Mouse (Mus musculus) liver, embryonic 12.5 days (tissue): ENCODE measurements around the gene Vgll4. TPM values are rescaled to one million over a fixed set of nuclear protein-coding genes. Genes with fewer than 3 reads are reported as not detected.
A peak's percentile ranks its signal among the peaks of the same experiment; 100 is the strongest.
"Not testable (repeated sequence)": the region's sequence is repeated elsewhere in the genome, so short reads cannot be mapped to it uniquely, and the experiment has no call there.

Experiments used
- ATAC-seq: fragments of 200-750 bp; cut with Nextera tagmentation; 2 replicates; pipeline ENCODE4 v1.8.0; 2017; ENCODE audit warnings: moderate number of reproducible peaks, mild to moderate bottlenecking, moderate library complexity
- H3K27ac ChIP-seq: fragments of 300-500 bp; sonication (generic); 2 replicates; pipeline ENCODE4 v1.5.1; 2016; ENCODE audit warnings: mild to moderate bottlenecking
- H3K27me3 ChIP-seq: fragments of 300-500 bp; sonication (generic); replicated peaks from 2 replicates; pipeline ENCODE4 v1.6.1; 2016; ENCODE audit warnings: mild to moderate bottlenecking, moderate library complexity
- H3K36me3 ChIP-seq: fragments of 300-500 bp; sonication (generic); 2 replicates; pipeline ENCODE4 v1.6.1; 2016; ENCODE audit warnings: mild to moderate bottlenecking, moderate library complexity
- H3K4me1 ChIP-seq: fragments of 300-500 bp; sonication (generic); 2 replicates; pipeline ENCODE4 v1.6.1; 2016
- H3K4me2 ChIP-seq: fragments of 300-500 bp; sonication (generic); 2 replicates; pipeline ENCODE4 v1.6.1; 2016; ENCODE audit warnings: mild to moderate bottlenecking, moderate library complexity
- H3K4me3 ChIP-seq: fragments of 300-500 bp; sonication (generic); 2 replicates; pipeline ENCODE4 v1.5.1; 2016; ENCODE audit warnings: mild to moderate bottlenecking, moderate library complexity
- H3K9ac ChIP-seq: fragments of 300-500 bp; sonication (generic); 2 replicates; pipeline ENCODE4 v1.6.1; 2016; ENCODE audit warnings: mild to moderate bottlenecking, moderate library complexity
- H3K9me3 ChIP-seq: fragments of 300-500 bp; sonication (generic); replicated peaks from 2 replicates; pipeline ENCODE4 v1.6.1; 2016; ENCODE audit warnings: mild to moderate bottlenecking, moderate library complexity
- WGBS: fragments of 180-500 bp; shearing (Covaris S2); methylation state at CpG from one replicate; pipeline ENCODE4 v1.1.7; 2016; ENCODE audit not compliant: insufficient replicate concordance; 5-methylcytosine and 5-hydroxymethylcytosine counted together
- polyA plus RNA-seq: library from polyadenylated mRNA; unstranded; fragments of >200 nt; fragmentation: Nextera tagmentation; extraction: Ambion mirVana; gene quantifications from 2 replicates; pipeline ENCODE4 v1.2.1, GENCODE M21; 2016

Gene Vgll4
- polyA plus RNA-seq, 1 experiment from 2014 or later = 19.3 TPM

DNA sequence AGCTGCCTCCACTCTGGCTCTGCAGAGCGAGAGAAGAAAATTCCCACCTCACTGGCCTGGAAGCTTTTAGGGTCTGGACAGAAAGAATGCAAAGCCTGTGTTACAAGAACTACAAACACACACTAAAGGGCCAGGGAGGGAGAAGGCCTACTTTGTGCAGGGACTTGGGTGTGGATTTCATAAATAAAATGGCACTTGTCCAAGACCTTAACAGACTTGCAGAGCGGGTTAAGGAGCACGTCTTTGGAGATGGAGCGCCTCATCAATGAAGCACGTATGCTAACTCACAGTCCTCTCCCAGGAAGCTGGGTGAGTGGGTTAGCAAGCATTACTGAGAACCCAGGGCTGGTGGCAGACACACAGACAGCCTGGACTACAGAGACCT is 37.7 kb downstream of the Vgll4 start:
- Histone ChIP-seq H3K27ac (no peak overlapping the region), H3K4me2 (no peak overlapping the region), H3K9me3 (0 out of 2 replicates have a peak, but pooled peaks cover 4% of the 10 kb centered on the region), H3K4me1 (peaks cover 4% of the 10 kb centered on the region; the same call in 1 of the 2 replicates), H3K4me3 (no peak overlapping the region), H3K27me3 (peaks cover 12% of the 10 kb centered on the region), H3K9ac (no peak overlapping the region), H3K36me3 (no peaks in the 10 kb centered on the region)
- no peak for ATAC-seq
- 81% methylated on average over 5 of the region's 5 CpGs for WGBS

DNA sequence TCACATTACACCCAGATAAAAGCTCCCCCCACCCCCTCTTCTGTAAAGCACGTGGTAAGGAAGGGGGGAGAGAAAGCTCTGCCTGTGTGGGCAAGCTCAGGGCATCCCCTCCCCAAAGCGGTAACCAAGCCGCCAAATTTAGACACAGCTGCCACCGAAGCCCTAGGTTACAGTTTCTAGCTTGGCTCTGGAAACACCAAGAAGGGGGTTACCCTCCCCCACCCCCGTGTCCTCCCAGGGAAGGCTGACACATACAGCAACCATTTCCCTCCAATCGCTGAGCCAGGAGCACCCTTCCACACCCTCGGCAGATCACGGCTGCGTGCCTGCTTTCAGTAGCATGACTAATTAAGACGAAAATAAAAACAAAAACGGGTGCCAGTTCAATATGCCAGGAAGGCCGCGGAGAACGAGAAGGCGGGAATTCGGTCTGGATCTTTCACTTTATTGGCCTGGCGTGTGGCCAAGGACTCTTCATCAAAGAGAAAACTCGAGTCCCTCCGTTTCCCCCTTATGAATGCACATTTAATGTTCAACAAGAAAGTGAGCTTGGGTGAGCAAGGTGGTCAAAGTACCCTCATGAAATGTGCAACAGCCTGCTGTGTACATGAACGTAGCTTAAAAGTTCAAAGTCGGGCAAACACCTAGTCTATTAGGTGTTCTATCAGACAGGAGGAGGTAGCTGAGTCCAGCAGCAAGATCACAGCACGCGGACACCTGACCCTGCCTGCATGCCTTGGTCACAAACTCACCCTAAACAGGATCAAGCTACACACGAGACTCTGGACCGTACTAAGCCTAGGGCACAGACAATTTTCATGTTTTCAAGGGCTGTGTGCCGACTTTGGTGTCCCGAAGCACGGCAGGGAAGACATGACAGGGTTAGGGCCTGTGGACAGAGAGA is 38.3 kb downstream of the Vgll4 start:
- H3K9me3 ChIP-seq = 0 out of 2 replicates have a peak, but pooled peaks cover 6% of the 10 kb centered on the region
- no peak overlapping the region for H3K4me2 ChIP-seq
- no peak overlapping the region for H3K4me3 ChIP-seq
- ATAC-seq = no peak
- H3K27ac ChIP-seq = no peak overlapping the region
- H3K36me3 ChIP-seq = no peaks in the 10 kb centered on the region
- no peak overlapping the region for H3K9ac ChIP-seq
- 66% methylated on average over 28 of the region's 28 CpGs for WGBS
- H3K27me3 ChIP-seq = peaks cover 10% of the 10 kb centered on the region
- peaks cover 4% of the 10 kb centered on the region; the same call in 1 of the 2 replicates for H3K4me1 ChIP-seq

DNA sequence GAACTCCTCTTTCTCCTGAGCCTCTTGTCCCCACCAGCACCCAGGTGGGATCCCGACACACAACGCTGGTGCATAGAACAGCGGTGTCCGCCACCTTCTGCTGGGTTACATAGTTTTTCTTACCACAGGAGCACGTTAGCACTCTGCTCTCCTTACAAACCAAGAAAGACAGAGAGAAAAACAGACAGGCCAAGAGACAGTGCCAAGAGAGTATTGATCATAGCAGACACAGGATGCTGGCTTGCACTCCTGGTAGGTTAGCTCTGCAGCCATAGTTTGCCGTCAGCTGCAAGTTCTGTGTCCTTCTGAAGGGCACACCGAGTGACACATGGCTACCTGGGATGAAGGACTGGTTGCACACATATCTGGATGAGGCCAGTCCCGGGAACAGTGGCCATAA is 39.1 kb downstream of the Vgll4 start:
- no peak overlapping the region for H3K27ac ChIP-seq
- no peak for ATAC-seq
- no peak overlapping the region for H3K4me2 ChIP-seq
- 0 out of 2 replicates have a peak, but pooled peaks cover 6% of the 10 kb centered on the region for H3K9me3 ChIP-seq
- H3K9ac ChIP-seq = no peak overlapping the region
- H3K4me3 ChIP-seq = no peak overlapping the region
- H3K4me1 ChIP-seq = peaks cover 4% of the 10 kb centered on the region; the same call in 1 of the 2 replicates
- whole genome bisulfite sequencing = 77% methylated on average over 8 of the region's 8 CpGs
- H3K27me3 ChIP-seq = peaks cover 6% of the 10 kb centered on the region; the same call in 1 of the 2 replicates
- no peaks in the 10 kb centered on the region for H3K36me3 ChIP-seq

DNA sequence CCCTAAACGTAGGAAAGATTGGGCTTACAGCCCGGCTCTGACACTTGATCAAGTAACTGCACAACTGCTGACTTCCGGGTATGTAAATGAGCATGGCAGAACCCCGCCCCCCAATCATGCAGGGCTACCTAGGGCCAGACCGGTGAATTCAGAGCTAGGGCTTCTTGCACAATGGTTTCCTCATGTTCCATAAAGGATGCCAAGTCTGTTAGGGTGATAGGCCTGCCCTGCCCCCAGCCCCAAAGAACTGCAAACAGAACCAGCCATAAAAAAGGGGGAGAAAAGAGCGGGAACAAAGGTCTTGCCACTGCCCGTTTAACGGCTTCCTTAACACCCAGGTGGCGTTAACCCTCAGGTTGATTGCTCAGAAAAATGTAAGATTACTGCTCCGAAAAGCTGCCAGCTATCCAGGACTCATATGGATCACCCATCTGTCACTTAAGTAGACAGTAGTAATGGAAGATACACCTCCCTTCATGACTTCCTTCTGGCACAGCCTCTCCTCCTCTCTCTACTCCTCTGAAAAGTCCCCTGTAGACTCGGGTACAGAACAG is 39.7 kb downstream of the Vgll4 start:
- 44% methylated on average over 11 of the region's 11 CpGs for WGBS
- Histone ChIP-seq H3K4me2 (peak overlapping the region; percentile 54), H3K9me3 (0 out of 2 replicates have a peak, but pooled peaks cover 6% of the 10 kb centered on the region), H3K4me1 (peaks cover 4% of the 10 kb centered on the region; the same call in 1 of the 2 replicates), H3K4me3 (0 out of 2 replicates have a peak overlapping the region, but pooled peaks have one; percentile 16), H3K9ac (no peak overlapping the region), H3K27ac (no peak overlapping the region), H3K27me3 (peaks cover 6% of the 10 kb centered on the region; the same call in 1 of the 2 replicates), H3K36me3 (no peaks in the 10 kb centered on the region)
- ATAC-seq = peak; percentile 42; the same call in 1 of the 2 replicates

DNA sequence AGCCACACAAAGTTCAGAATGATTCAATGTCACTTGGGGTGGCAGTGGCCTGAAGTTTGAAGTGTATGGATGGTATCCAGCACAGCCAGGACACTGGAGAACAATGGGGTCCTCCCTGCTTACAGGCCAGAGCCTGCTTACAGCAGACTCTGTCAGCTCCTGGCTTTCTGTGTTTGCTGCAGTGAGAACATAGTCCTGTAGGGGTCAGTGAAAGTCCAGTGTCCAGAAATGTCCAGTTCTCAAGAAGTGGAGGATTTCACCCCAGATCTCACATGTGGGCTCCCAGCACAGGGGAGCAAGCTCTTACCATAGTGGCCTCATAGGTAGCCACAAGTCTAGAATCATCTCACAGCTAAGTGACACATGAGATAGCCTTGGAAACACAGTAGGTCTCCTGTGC is 40.4 kb downstream of the Vgll4 start:
- peaks cover 4% of the 10 kb centered on the region; the same call in 1 of the 2 replicates for H3K4me1 ChIP-seq
- 0 out of 2 replicates have a peak overlapping the region, but pooled peaks have one; percentile 16 for H3K4me3 ChIP-seq

DNA sequence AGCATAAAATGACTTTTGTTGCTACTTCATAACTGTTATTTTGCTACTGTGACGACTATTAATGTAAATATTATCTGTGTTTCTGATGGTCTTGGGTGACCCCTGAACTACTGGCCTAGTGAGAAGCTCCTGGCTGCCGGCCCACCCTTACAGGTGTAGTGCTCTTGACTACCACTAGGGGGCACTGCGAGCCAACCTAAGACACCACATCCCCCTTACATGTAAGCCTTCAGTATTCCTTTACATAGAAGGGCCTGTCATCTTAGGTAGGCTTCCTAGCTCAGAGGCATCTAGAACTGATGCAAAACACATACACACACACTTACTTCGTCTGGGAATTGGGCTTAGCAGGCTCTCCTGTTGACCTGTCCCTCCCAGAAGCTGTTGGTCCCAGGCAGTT is 41.3 kb downstream of the Vgll4 start:
- Histone ChIP-seq H3K27me3 (peaks cover 6% of the 10 kb centered on the region; the same call in 1 of the 2 replicates), H3K9me3 (0 out of 2 replicates have a peak, but pooled peaks cover 6% of the 10 kb centered on the region), H3K9ac (no peak overlapping the region), H3K36me3 (no peaks in the 10 kb centered on the region), H3K4me1 (peaks cover 4% of the 10 kb centered on the region; the same call in 1 of the 2 replicates), H3K4me3 (no peak overlapping the region), H3K4me2 (no peak overlapping the region), H3K27ac (no peak overlapping the region)
- 0 out of 2 replicates have a peak, but pooled peaks have one; percentile 10 for ATAC-seq
- 9% methylated on average over 4 of the region's 4 CpGs for WGBS

More for the DNA sequence above, 40.4 kb downstream of the Vgll4 start:
- Histone ChIP-seq H3K9ac (no peak overlapping the region), H3K27me3 (peaks cover 6% of the 10 kb centered on the region; the same call in 1 of the 2 replicates), H3K27ac (no peak overlapping the region), H3K36me3 (no peaks in the 10 kb centered on the region), H3K4me2 (peak overlapping the region; percentile 54), H3K9me3 (0 out of 2 replicates have a peak, but pooled peaks cover 6% of the 10 kb centered on the region)
- ATAC-seq = no peak

DNA sequence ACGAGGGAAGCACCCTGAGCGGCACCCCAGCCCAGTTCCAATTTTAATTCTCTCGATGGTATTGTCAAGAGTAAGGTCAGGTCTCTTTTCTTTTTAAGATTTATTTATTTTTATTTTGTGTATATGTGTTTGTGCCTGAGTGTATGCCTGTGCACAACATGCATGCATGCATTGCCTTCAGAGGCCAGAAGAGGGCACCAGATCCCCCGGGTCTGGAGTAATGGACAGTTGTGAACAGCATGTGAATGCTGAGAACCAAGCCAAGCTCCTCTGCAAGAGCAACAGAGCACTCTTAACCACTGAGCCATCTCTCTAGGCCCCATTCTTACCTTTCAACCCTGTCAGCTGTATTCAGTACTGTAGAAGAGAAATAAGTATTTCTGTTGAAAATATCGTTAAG is 42.4 kb downstream of the Vgll4 start:
- Histone ChIP-seq H3K9ac (no peak overlapping the region), H3K4me3 (no peak overlapping the region), H3K4me1 (peaks cover 4% of the 10 kb centered on the region; the same call in 1 of the 2 replicates), H3K4me2 (no peak overlapping the region), H3K27me3 (peaks cover 6% of the 10 kb centered on the region; the same call in 1 of the 2 replicates), H3K9me3 (0 out of 2 replicates have a peak, but pooled peaks cover 6% of the 10 kb centered on the region), H3K36me3 (no peaks in the 10 kb centered on the region), H3K27ac (no peak overlapping the region)
- 73% methylated on average over 5 of the region's 5 CpGs for WGBS
- no peak for ATAC-seq

DNA sequence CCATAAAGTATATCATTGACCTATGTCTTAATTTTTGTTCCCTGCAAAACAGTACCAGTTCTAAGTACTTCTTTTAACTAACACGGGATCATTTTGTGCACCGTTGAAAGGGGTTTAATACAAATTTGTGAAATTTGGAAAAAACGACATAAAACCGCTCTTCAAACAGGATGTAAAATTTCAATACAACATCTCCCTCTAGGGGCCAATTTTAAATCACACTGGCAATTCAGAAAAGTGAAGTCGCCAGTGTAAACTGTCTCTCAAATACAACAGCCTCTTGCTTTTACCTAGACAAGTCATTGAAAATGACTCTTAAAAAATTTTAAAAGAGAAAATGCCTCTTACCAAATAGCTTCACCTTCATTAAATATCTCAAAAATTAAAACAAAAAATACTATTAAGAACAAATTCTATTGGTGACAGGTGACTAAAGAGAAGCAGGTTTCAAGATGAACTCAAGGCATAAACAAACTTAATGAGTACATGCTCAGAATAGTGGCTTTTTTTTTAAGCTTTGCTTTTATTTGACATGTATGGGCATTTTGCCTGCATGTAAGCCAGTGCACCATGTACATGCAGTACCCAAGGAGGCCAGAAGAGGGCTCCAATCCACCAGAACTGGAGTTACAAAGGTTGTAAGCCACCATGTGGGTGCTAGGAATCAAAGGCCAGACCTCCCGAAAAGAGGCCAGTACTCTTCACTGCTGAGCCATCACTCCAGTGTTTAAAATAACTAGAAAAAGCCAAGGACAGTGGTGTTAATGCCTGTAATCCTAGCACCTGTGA is 43.2 kb downstream of the Vgll4 start:
- H3K9me3 ChIP-seq = 0 out of 2 replicates have a peak, but pooled peaks cover 6% of the 10 kb centered on the region
- H3K27ac ChIP-seq = no peak overlapping the region
- 25% methylated on average over 6 of the region's 6 CpGs for WGBS
- H3K4me1 ChIP-seq = peaks cover 8% of the 10 kb centered on the region
- no peaks in the 10 kb centered on the region for H3K36me3 ChIP-seq
- no peak overlapping the region for H3K4me3 ChIP-seq
- no peak overlapping the region for H3K9ac ChIP-seq
- no peak overlapping the region for H3K4me2 ChIP-seq
- ATAC-seq = no peak
- peaks cover 6% of the 10 kb centered on the region; the same call in 1 of the 2 replicates for H3K27me3 ChIP-seq

DNA sequence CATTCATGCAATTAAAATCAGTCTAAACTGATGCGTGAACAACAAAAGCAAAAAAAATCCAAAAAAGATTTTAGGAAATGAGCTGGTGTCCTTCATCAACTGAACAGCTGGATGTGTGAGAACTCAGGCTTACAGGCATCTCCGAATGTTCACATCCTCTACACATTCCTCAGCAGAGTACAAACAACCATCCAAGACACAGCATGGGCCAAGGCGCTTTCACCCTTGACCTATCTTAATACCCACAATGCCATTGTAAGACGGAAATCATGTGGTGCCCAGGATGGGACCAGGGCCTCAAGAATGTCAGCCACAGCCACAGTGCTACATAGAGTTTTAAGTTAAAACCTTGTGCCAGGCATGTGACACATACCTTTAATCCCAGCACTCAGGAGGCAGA is 44.6 kb downstream of the Vgll4 start:
- ATAC-seq = no peak
- no peak overlapping the region for H3K4me3 ChIP-seq
- H3K27ac ChIP-seq = no peak overlapping the region
- H3K9me3 ChIP-seq = 0 out of 2 replicates have a peak, but pooled peaks cover 6% of the 10 kb centered on the region
- H3K4me1 ChIP-seq = peaks cover 10% of the 10 kb centered on the region
- H3K36me3 ChIP-seq = no peaks in the 10 kb centered on the region
- no peaks in the 10 kb centered on the region for H3K27me3 ChIP-seq
- no peak overlapping the region for H3K4me2 ChIP-seq
- H3K9ac ChIP-seq = no peak overlapping the region
- WGBS = 75% methylated on average over 4 of the region's 4 CpGs

DNA sequence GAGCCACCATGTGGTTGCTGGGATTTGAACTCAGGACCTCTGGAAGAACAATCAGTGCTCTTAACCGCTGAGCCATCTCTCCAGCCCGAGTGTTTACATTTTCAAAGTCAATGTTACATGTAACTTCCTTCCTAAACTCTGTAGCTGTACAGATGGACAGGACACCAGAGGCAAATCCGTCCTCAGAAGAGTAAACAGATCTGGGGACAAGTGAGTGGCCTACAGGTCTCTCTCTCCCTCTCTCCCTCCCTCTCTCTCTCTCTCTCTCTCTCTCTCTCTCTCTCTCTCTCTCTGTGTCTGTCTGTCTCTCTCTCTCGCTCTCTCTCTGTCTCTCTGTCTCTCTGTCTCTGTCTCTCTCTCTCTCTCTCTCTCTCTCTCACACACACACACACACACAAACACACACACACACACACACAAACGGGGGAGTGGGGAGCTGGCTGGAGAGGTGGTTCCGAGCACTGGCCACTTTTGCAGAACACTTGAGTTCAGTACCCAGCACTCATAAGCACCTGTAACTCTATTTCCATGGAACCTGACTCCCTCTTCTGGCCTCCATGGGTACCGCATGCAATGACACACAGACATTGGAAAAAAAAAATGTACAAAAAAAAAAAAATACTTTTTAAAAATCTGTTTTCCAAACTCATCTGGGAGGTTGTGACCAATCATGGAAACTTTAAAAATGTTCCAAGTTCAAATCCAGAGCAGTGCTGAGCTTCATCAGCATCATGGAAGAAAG is 47.3 kb downstream of the Vgll4 start:
- H3K4me1 ChIP-seq = peaks cover 29% of the 10 kb centered on the region
- WGBS = 51% methylated on average over 7 of the region's 7 CpGs
- H3K4me3 ChIP-seq, H3K27me3 ChIP-seq, H3K9me3 ChIP-seq, H3K27ac ChIP-seq, ATAC-seq, H3K9ac ChIP-seq, H3K36me3 ChIP-seq, H3K4me2 ChIP-seq: not testable (repeated sequence)
